Comparison of ENCODE assay signal across 8 mouse cellular contexts in genomic region chr12:95694991-95695833, GRCm38 (mm10). TPM values are rescaled to one million over a fixed set of nuclear protein-coding genes. Genes with fewer than 3 reads are reported as not detected.
DNase-seq lines count a peak whose midpoint lies in the region; ATAC-seq and TF ChIP-seq lines count a peak whose summit lies in the region.

No protein-coding gene starts in this region.

- peak overlapping the region; percentile 71 for H3K9ac ChIP-seq in ES-Bruce4 (ENCODE audit: low read depth, poor library complexity, severe bottlenecking)
- peak overlapping the region; percentile 77 for H3K9ac ChIP-seq in lung, embryonic 14.5 days

- WGBS in hindbrain, embryonic 10.5 days, result under 1% methylated on average over 68 of the region's 68 CpGs
- under 1% methylated on average over 60 of the region's 68 CpGs for WGBS in lung, embryonic 14.5 days

- peak overlapping the region; percentile 87 for H3K4me3 ChIP-seq in ES-Bruce4 (ENCODE audit: low read depth, low read length)
- peak overlapping the region; percentile 80 for H3K4me3 ChIP-seq in hindbrain, embryonic 10.5 days
- H3K4me3 ChIP-seq in lung, embryonic 14.5 days (ENCODE audit: low read depth, low read length), result peak overlapping the region; percentile 73

- no peak for TF ChIP-seq EP300 in ES-Bruce4 (IDR thresholded peaks at IDR 0.05; ENCODE audit: insufficient read depth, low read depth, low read length)

- peak overlapping the region; percentile 79 for H3K4me2 ChIP-seq in lung, embryonic 14.5 days

- no peak for TF ChIP-seq POLR2A in ES-Bruce4 (IDR thresholded peaks at IDR 0.05; ENCODE audit: insufficient read depth, low read length)

- no peaks in the 10 kb centered on the region for H3K4me1 ChIP-seq in ES-Bruce4 (ENCODE audit: control insufficient read depth, insufficient read depth, low read length)
- peaks cover 50% of the 10 kb centered on the region for H3K4me1 ChIP-seq in hindbrain, embryonic 10.5 days (replicated peaks)
- peaks cover 6% of the 10 kb centered on the region; the same call in 1 of the 2 replicates for H3K4me1 ChIP-seq in lung, embryonic 14.5 days (ENCODE audit: insufficient read depth)

- no peaks in the 10 kb centered on the region for H3K9me3 ChIP-seq in ES-Bruce4 (replicated peaks; ENCODE audit: control insufficient read depth, insufficient read depth, low read length, poor library complexity, severe bottlenecking)
- no peaks in the 10 kb centered on the region for H3K9me3 ChIP-seq in hindbrain, embryonic 10.5 days
- no peaks in the 10 kb centered on the region for H3K9me3 ChIP-seq in lung, embryonic 14.5 days (ENCODE audit: low read depth, low read length)

- H3K27ac ChIP-seq in ES-Bruce4 (ENCODE audit: insufficient read depth, low read length), result no peak overlapping the region
- peak overlapping the region; percentile 94 for H3K27ac ChIP-seq in hindbrain, embryonic 10.5 days
- H3K27ac ChIP-seq in lung, embryonic 14.5 days (ENCODE audit: low read depth), result peak overlapping the region; percentile 93

- peak; percentile 93 for ATAC-seq in lung, embryonic 14.5 days (ENCODE audit: insufficient read depth)
- ATAC-seq in inflammation-experienced regulatory T-cells, adult 6 months, result no peak

- H3K27me3 ChIP-seq in ES-Bruce4 (ENCODE audit: control insufficient read depth, insufficient read depth, low read length, poor library complexity, severe bottlenecking), result peaks cover 18% of the 10 kb centered on the region; the same call in 1 of the 2 replicates
- H3K27me3 ChIP-seq in hindbrain, embryonic 10.5 days (ENCODE audit: insufficient read depth, poor library complexity, severe bottlenecking), result peaks cover 61% of the 10 kb centered on the region
- H3K27me3 ChIP-seq in lung, embryonic 14.5 days (ENCODE audit: insufficient read depth, low read length), result peaks cover 7% of the 10 kb centered on the region

- no peaks in the 10 kb centered on the region for H3K36me3 ChIP-seq in ES-Bruce4 (ENCODE audit: control insufficient read depth, insufficient read depth, low read length, poor library complexity, severe bottlenecking)
- H3K36me3 ChIP-seq in hindbrain, embryonic 10.5 days, result no peaks in the 10 kb centered on the region
- H3K36me3 ChIP-seq in lung, embryonic 14.5 days (ENCODE audit: insufficient read depth), result no peaks in the 10 kb centered on the region

- peak; percentile 33 for DNase-seq in cerebellum, adult 9-11 months
- DNase-seq in frontal cortex, postnatal 10 days (ENCODE audit: low spot score in 2 of 2), result peak; percentile 80 to 82
- DNase-seq in hindbrain, embryonic 10.5 days (ENCODE audit: low spot score), result peak; percentile 91
- peak; percentile 76 for DNase-seq in layer of hippocampus, adult 9-11 months
- DNase-seq in lung, embryonic 14.5 days, result peak; percentile 91
- peak; percentile 62 for DNase-seq in ovary, postnatal 10 days (ENCODE audit: low spot score)

- no peak for TF ChIP-seq CTCF in ES-Bruce4 (IDR thresholded peaks at IDR 0.05; ENCODE audit: low read depth, low read length)
- peak; percentile 54 for TF ChIP-seq CTCF in lung, embryonic 14.5 days (IDR thresholded peaks at IDR 0.05; ENCODE audit: low read depth)

RNA-seq across cellular contexts. Expression of gene Flrt2, which starts 3.2 kb away (rescaled TPM):
- polyA plus RNA-seq in ES-Bruce4 (2011; ENCODE audit: insufficient read depth, insufficient read length, low read depth, missing spikeins), result 1.4 TPM in 2 replicates
- polyA plus RNA-seq in hindbrain, embryonic 10.5 days (2016; fragmentation: Nextera tagmentation; extraction: Ambion mirVana), result 22.0 and 25.0 TPM in 2 replicates
- polyA plus RNA-seq in lung, embryonic 14.5 days (2014; fragmentation: Nextera tagmentation; extraction: Ambion mirVana), result 14.1 and 15.6 TPM in 2 replicates
- polyA plus RNA-seq in inflammation-experienced regulatory T-cells, adult 6 months (2017; shearing (Covaris generic)), result under 1 TPM in 2 of 3 experiments, not detected in 1; 0.12 to 0.13 TPM

Comparison
In these comparisons a context has a peak if more than half of its experiments do, and no peak if none do; other contexts are left out.
1. DNase-seq: peak in every context shown above with its lines; median percentile 91 in hindbrain, embryonic 10.5 days; 91 in lung, embryonic 14.5 days; 81 in frontal cortex, postnatal 10 days; 76 in layer of hippocampus, adult 9-11 months; 62 in ovary, postnatal 10 days; 33 in cerebellum, adult 9-11 months.